Mouse (Mus musculus): ENCODE results near the gene Tbc1d24. TPM values are rescaled to one million over a fixed set of nuclear protein-coding genes. Genes with fewer than 3 reads are reported as not detected.

Gene Tbc1d24
- polyA plus RNA-seq, 1 experiment = 14.4 TPM

- Histone ChIP-seq H3K4me1 (ENCODE audit: control insufficient read depth, insufficient read depth, low read length) (peaks cover 10% of the 10 kb centered on the region), H3K36me3 (ENCODE audit: control insufficient read depth, insufficient read depth, low read length, poor library complexity, severe bottlenecking) (no peaks in the 10 kb centered on the region), H3K4me3 (ENCODE audit: low read depth, low read length) (no peak overlapping the region), H3K9ac (ENCODE audit: low read depth, poor library complexity, severe bottlenecking) (no peak overlapping the region), H3K27me3 (ENCODE audit: control insufficient read depth, insufficient read depth, low read length, poor library complexity, severe bottlenecking) (no peaks in the 10 kb centered on the region), H3K9me3 (replicated peaks; ENCODE audit: control insufficient read depth, insufficient read depth, low read length, poor library complexity, severe bottlenecking) (no peaks in the 10 kb centered on the region), H3K27ac (ENCODE audit: insufficient read depth, low read length) (peak overlapping the region; percentile 79)
- no peak for TF ChIP-seq CTCF (IDR thresholded peaks at IDR 0.05; ENCODE audit: low read depth, low read length)
- no peak for TF ChIP-seq POLR2A (IDR thresholded peaks at IDR 0.05; ENCODE audit: insufficient read depth, low read length)
- TF ChIP-seq EP300 (IDR thresholded peaks at IDR 0.05; ENCODE audit: insufficient read depth, low read depth, low read length) = no peak
Observed at GRCm38 (mm10) chr17:24203611-24204534, 1.5 kb downstream of the Tbc1d24 start.

GRCm38 (mm10) chr17:24203068-24203467, 2.3 kb downstream of the Tbc1d24 start:
- Histone ChIP-seq H3K27ac (ENCODE audit: insufficient read depth, low read length) (peak overlapping the region; percentile 79), H3K4me3 (ENCODE audit: low read depth, low read length) (0 out of 2 replicates have a peak overlapping the region, but pooled peaks have one; percentile 2), H3K9ac (ENCODE audit: low read depth, poor library complexity, severe bottlenecking) (no peak overlapping the region), H3K27me3 (ENCODE audit: control insufficient read depth, insufficient read depth, low read length, poor library complexity, severe bottlenecking) (no peaks in the 10 kb centered on the region), H3K9me3 (replicated peaks; ENCODE audit: control insufficient read depth, insufficient read depth, low read length, poor library complexity, severe bottlenecking) (no peaks in the 10 kb centered on the region), H3K36me3 (ENCODE audit: control insufficient read depth, insufficient read depth, low read length, poor library complexity, severe bottlenecking) (no peaks in the 10 kb centered on the region), H3K4me1 (ENCODE audit: control insufficient read depth, insufficient read depth, low read length) (peaks cover 12% of the 10 kb centered on the region)
- TF ChIP-seq EP300 (IDR thresholded peaks at IDR 0.05; ENCODE audit: insufficient read depth, low read depth, low read length) (peak; percentile 85), POLR2A (IDR thresholded peaks at IDR 0.05; ENCODE audit: insufficient read depth, low read length) (no peak)

GRCm38 (mm10) chr17:24201092-24201491, 4.3 kb downstream of the Tbc1d24 start:
- no peaks in the 10 kb centered on the region for H3K36me3 ChIP-seq (ENCODE audit: control insufficient read depth, insufficient read depth, low read length, poor library complexity, severe bottlenecking)
- H3K4me1 ChIP-seq (ENCODE audit: control insufficient read depth, insufficient read depth, low read length) = peaks cover 19% of the 10 kb centered on the region
- no peak overlapping the region for H3K27ac ChIP-seq (ENCODE audit: insufficient read depth, low read length)
- H3K9ac ChIP-seq (ENCODE audit: low read depth, poor library complexity, severe bottlenecking) = no peak overlapping the region
- H3K4me3 ChIP-seq (ENCODE audit: low read depth, low read length) = no peak overlapping the region
- no peaks in the 10 kb centered on the region for H3K9me3 ChIP-seq (replicated peaks; ENCODE audit: control insufficient read depth, insufficient read depth, low read length, poor library complexity, severe bottlenecking)
- TF ChIP-seq CTCF (IDR thresholded peaks at IDR 0.05; ENCODE audit: low read depth, low read length) = no peak
- no peak for TF ChIP-seq EP300 (IDR thresholded peaks at IDR 0.05; ENCODE audit: insufficient read depth, low read depth, low read length)
- TF ChIP-seq POLR2A (IDR thresholded peaks at IDR 0.05; ENCODE audit: insufficient read depth, low read length) = no peak
- H3K27me3 ChIP-seq (ENCODE audit: control insufficient read depth, insufficient read depth, low read length, poor library complexity, severe bottlenecking) = no peaks in the 10 kb centered on the region

- no peaks in the 10 kb centered on the region for H3K9me3 ChIP-seq (replicated peaks; ENCODE audit: control insufficient read depth, insufficient read depth, low read length, poor library complexity, severe bottlenecking)
- peaks cover 19% of the 10 kb centered on the region for H3K4me1 ChIP-seq (ENCODE audit: control insufficient read depth, insufficient read depth, low read length)
- no peaks in the 10 kb centered on the region for H3K36me3 ChIP-seq (ENCODE audit: control insufficient read depth, insufficient read depth, low read length, poor library complexity, severe bottlenecking)
- no peak overlapping the region for H3K9ac ChIP-seq (ENCODE audit: low read depth, poor library complexity, severe bottlenecking)
- H3K27ac ChIP-seq (ENCODE audit: insufficient read depth, low read length) = no peak overlapping the region
- TF ChIP-seq EP300 (IDR thresholded peaks at IDR 0.05; ENCODE audit: insufficient read depth, low read depth, low read length) (peak; percentile 84), POLR2A (IDR thresholded peaks at IDR 0.05; ENCODE audit: insufficient read depth, low read length) (no peak), CTCF (IDR thresholded peaks at IDR 0.05; ENCODE audit: low read depth, low read length) (no peak)
- H3K27me3 ChIP-seq (ENCODE audit: control insufficient read depth, insufficient read depth, low read length, poor library complexity, severe bottlenecking) = no peaks in the 10 kb centered on the region
- H3K4me3 ChIP-seq (ENCODE audit: low read depth, low read length) = no peak overlapping the region
Observed at GRCm38 (mm10) chr17:24199741-24200140, 5.6 kb downstream of the Tbc1d24 start.

GRCm38 (mm10) chr17:24199252-24199651, 6.1 kb downstream of the Tbc1d24 start:
- H3K27me3 ChIP-seq (ENCODE audit: control insufficient read depth, insufficient read depth, low read length, poor library complexity, severe bottlenecking) = no peaks in the 10 kb centered on the region
- H3K9ac ChIP-seq (ENCODE audit: low read depth, poor library complexity, severe bottlenecking) = no peak overlapping the region
- TF ChIP-seq EP300 (IDR thresholded peaks at IDR 0.05; ENCODE audit: insufficient read depth, low read depth, low read length) (no peak), POLR2A (IDR thresholded peaks at IDR 0.05; ENCODE audit: insufficient read depth, low read length) (no peak), CTCF (IDR thresholded peaks at IDR 0.05; ENCODE audit: low read depth, low read length) (no peak)
- no peak overlapping the region for H3K4me3 ChIP-seq (ENCODE audit: low read depth, low read length)
- H3K36me3 ChIP-seq (ENCODE audit: control insufficient read depth, insufficient read depth, low read length, poor library complexity, severe bottlenecking) = no peaks in the 10 kb centered on the region
- H3K9me3 ChIP-seq (replicated peaks; ENCODE audit: control insufficient read depth, insufficient read depth, low read length, poor library complexity, severe bottlenecking) = no peaks in the 10 kb centered on the region
- H3K4me1 ChIP-seq (ENCODE audit: control insufficient read depth, insufficient read depth, low read length) = peaks cover 19% of the 10 kb centered on the region
- no peak overlapping the region for H3K27ac ChIP-seq (ENCODE audit: insufficient read depth, low read length)
